Mouse (Mus musculus) cerebellum, adult 2 months (tissue): ENCODE measurements at regions not wholly inside any gene's neighbourhood (a gene's known extent, or its start where the extent isn't known, plus 50 kb on each side); places are given as distances from the start of the nearest gene placed in this dataset.

ENCODE experiments used
- CTCF ChIP-seq: fragments of 200-500 bp; IDR thresholded peaks from 2 replicates; pipeline ENCODE4 v1.5.1; 2011; ENCODE audit warnings: low read depth, mild to moderate bottlenecking, control low read depth, low read length, moderate library complexity, borderline replicate concordance; ENCODE audit not compliant: insufficient read depth
- POLR2A ChIP-seq: fragments of 200-500 bp; IDR thresholded peaks from 2 replicates; pipeline ENCODE4 v1.6.1; 2011; ENCODE audit warnings: low read length, control low read depth, borderline replicate concordance; ENCODE audit not compliant: insufficient read depth

DNA sequence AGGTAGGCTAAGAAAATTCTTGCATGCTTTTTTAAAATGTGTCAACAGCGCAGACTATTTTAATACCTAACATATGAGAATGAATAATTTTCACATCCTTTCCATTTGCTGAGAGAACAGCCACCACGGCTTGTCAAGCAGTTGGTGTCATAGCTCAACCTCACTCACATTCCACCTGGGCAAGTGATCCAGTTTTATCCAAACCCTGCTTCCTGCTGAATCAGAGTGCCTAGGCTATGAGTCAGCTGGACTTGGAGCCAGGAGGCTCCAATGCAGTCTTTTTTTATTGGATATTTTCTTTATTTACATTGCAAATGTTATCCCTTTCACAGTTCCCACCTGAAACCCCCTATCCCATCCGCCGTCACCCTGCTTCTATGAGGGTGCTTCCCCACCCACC is 210.5 kb upstream of the Spaca1 start:
- TF ChIP-seq CTCF (no peak), POLR2A (no peak)
